Comparison of ENCODE assay signal across 9 mouse cellular contexts in genomic region chr11:53771001-53771744, GRCm38 (mm10). TPM values are rescaled to one million over a fixed set of nuclear protein-coding genes. Genes with fewer than 3 reads are reported as not detected.
A peak's percentile ranks its signal among the peaks of the same experiment; 100 is the strongest.
DNase-seq lines count a peak whose midpoint lies in the region; ATAC-seq lines count a peak whose summit lies in the region.
"Had no signal": no experiment of that assay in that cellular context is flagged by ENCODE, and none has a peak within 500 bp of the region (broad histone marks: within the 10 kb centered on the region; RNA-seq: fewer than 3 reads in every experiment).

No protein-coding gene starts in this region.

- peaks cover 31% of the 10 kb centered on the region for H3K4me1 ChIP-seq in embryonic facial prominence, embryonic 10.5 days
- peaks cover 12% of the 10 kb centered on the region for H3K4me1 ChIP-seq in hindbrain, embryonic 15.5 days (replicated peaks)
- H3K4me1 ChIP-seq in midbrain, embryonic 14.5 days (ENCODE audit: control insufficient read depth, insufficient read depth, low read length), result no peaks in the 10 kb centered on the region

- H3K4me2 ChIP-seq in hindbrain, embryonic 15.5 days, result peak overlapping the region; percentile 97; the same call in 1 of the 2 replicates
- H3K4me2 ChIP-seq in midbrain, embryonic 14.5 days (ENCODE audit: low read length), result peak overlapping the region; percentile 99

- 89% methylated on average over 11 of the region's 11 CpGs for WGBS in embryonic facial prominence, embryonic 10.5 days
- 85% methylated on average over 11 of the region's 11 CpGs for WGBS in hindbrain, embryonic 15.5 days
- WGBS in midbrain, embryonic 14.5 days, result 86% methylated on average over 11 of the region's 11 CpGs

- peaks cover 59% of the 10 kb centered on the region for H3K27me3 ChIP-seq in embryonic facial prominence, embryonic 10.5 days (replicated peaks; ENCODE audit: low read depth, poor library complexity, severe bottlenecking)
- peaks cover 20% of the 10 kb centered on the region for H3K27me3 ChIP-seq in hindbrain, embryonic 15.5 days
- H3K27me3 ChIP-seq in midbrain, embryonic 14.5 days (ENCODE audit: control insufficient read depth, insufficient read depth, low read length), result peaks cover 20% of the 10 kb centered on the region; the same call in 1 of the 2 replicates

- DNase-seq in kidney, postnatal 10 days, result peak; percentile 21
- no peak for DNase-seq in kidney, postnatal 4 days
- no peak for DNase-seq in embryonic facial prominence, embryonic 10.5 days (ENCODE audit: low spot score)
- no peak for DNase-seq in midbrain, embryonic 14.5 days
- DNase-seq in right cerebral cortex, adult 18-20 months, result no peak

- peaks cover 25% of the 10 kb centered on the region for H3K36me3 ChIP-seq in embryonic facial prominence, embryonic 10.5 days (replicated peaks)
- no peaks in the 10 kb centered on the region for H3K36me3 ChIP-seq in hindbrain, embryonic 15.5 days
- H3K36me3 ChIP-seq in midbrain, embryonic 14.5 days (ENCODE audit: control insufficient read depth, insufficient read depth, low read length), result no peaks in the 10 kb centered on the region

- H3K9ac ChIP-seq in hindbrain, embryonic 15.5 days, result no peak overlapping the region
- no peak overlapping the region for H3K9ac ChIP-seq in midbrain, embryonic 14.5 days (replicated peaks; ENCODE audit: low read length)

- ATAC-seq in hindbrain, embryonic 15.5 days (ENCODE audit: low FRiP score, low read depth), result no peak
- ATAC-seq in midbrain, embryonic 14.5 days (ENCODE audit: low FRiP score, low TSS enrichment), result no peak
- ATAC-seq in erythroblast, adult 5-6 weeks (replicated peaks; ENCODE audit: low FRiP score, poor library complexity, severe bottlenecking), result no peak
- no peak for ATAC-seq in megakaryocyte progenitor cell, adult 5-6 weeks (replicated peaks; ENCODE audit: poor library complexity)

- no peak overlapping the region for H3K27ac ChIP-seq in embryonic facial prominence, embryonic 10.5 days (replicated peaks)
- H3K27ac ChIP-seq in hindbrain, embryonic 15.5 days (replicated peaks), result no peak overlapping the region
- H3K27ac ChIP-seq in midbrain, embryonic 14.5 days (replicated peaks; ENCODE audit: low read depth, low read length), result no peak overlapping the region

- peak overlapping the region; percentile 92 for H3K4me3 ChIP-seq in embryonic facial prominence, embryonic 10.5 days
- peak overlapping the region; percentile 70; the same call in 1 of the 2 replicates for H3K4me3 ChIP-seq in hindbrain, embryonic 15.5 days
- no peak overlapping the region for H3K4me3 ChIP-seq in midbrain, embryonic 14.5 days (replicated peaks; ENCODE audit: low read depth, low read length)

- no peaks in the 10 kb centered on the region for H3K9me3 ChIP-seq in embryonic facial prominence, embryonic 10.5 days
- no peaks in the 10 kb centered on the region for H3K9me3 ChIP-seq in hindbrain, embryonic 15.5 days
- no peaks in the 10 kb centered on the region for H3K9me3 ChIP-seq in midbrain, embryonic 14.5 days (ENCODE audit: control insufficient read depth, low read length)

RNA-seq across cellular contexts. Expression of gene Irf1, which starts 1.4 kb away (rescaled TPM):
- polyA plus RNA-seq in embryonic facial prominence, embryonic 10.5 days (2016; fragmentation: Nextera tagmentation; extraction: Ambion mirVana), result 5.6 and 7.0 TPM in 2 replicates
- polyA plus RNA-seq in hindbrain, embryonic 15.5 days (2015; fragmentation: Nextera tagmentation; extraction: Ambion mirVana), result 3.7 and 4.8 TPM in 2 replicates
- polyA plus RNA-seq in midbrain, embryonic 14.5 days (2014; fragmentation: Nextera tagmentation; extraction: Ambion mirVana), result 1.3 and 3.5 TPM in 2 replicates
- total RNA-seq in erythroblast, adult 5-6 weeks (2015; ENCODE audit: low replicate concordance), result 8.8 and 17.8 TPM in 2 replicates
- total RNA-seq in erythroblast, adult 5-6 weeks (2017; ENCODE audit: low replicate concordance), result 15.9 and 22.7 TPM in 2 replicates
- total RNA-seq in megakaryocyte progenitor cell, adult 5-6 weeks (2015), result 25.0 and 29.8 TPM in 2 replicates
- total RNA-seq in megakaryocyte progenitor cell, adult 5-6 weeks (2017), result 32.9 and 46.8 TPM in 2 replicates

RNA-seq across cellular contexts. Expression of gene Gm17334, which starts 1.8 kb away (rescaled TPM):
- polyA plus RNA-seq in embryonic facial prominence, embryonic 10.5 days (2016; fragmentation: Nextera tagmentation; extraction: Ambion mirVana), result not detected in 2 replicates
- not detected in 2 replicates for polyA plus RNA-seq in hindbrain, embryonic 15.5 days (2015; fragmentation: Nextera tagmentation; extraction: Ambion mirVana)
- 0.24 TPM in 1 of 2 replicates, not detected in the other for polyA plus RNA-seq in midbrain, embryonic 14.5 days (2014; fragmentation: Nextera tagmentation; extraction: Ambion mirVana)
- total RNA-seq in erythroblast, adult 5-6 weeks (2015; ENCODE audit: low replicate concordance), result not detected in 2 replicates
- total RNA-seq in erythroblast, adult 5-6 weeks (2017; ENCODE audit: low replicate concordance), result not detected in 2 replicates
- not detected in 2 replicates for total RNA-seq in megakaryocyte progenitor cell, adult 5-6 weeks (2015)
- total RNA-seq in megakaryocyte progenitor cell, adult 5-6 weeks (2017), result 0.37 TPM in 1 of 2 replicates, not detected in the other
- total RNA-seq: gastrocnemius, postnatal 25 days had no signal

RNA-seq across cellular contexts. Expression of gene Il5, which starts 50.6 kb away (rescaled TPM):
- not detected in 2 replicates for polyA plus RNA-seq in embryonic facial prominence, embryonic 10.5 days (2016; fragmentation: Nextera tagmentation; extraction: Ambion mirVana)
- not detected in 2 replicates for polyA plus RNA-seq in hindbrain, embryonic 15.5 days (2015; fragmentation: Nextera tagmentation; extraction: Ambion mirVana)
- not detected in 2 replicates for polyA plus RNA-seq in midbrain, embryonic 14.5 days (2014; fragmentation: Nextera tagmentation; extraction: Ambion mirVana)
- not detected in 2 replicates for total RNA-seq in erythroblast, adult 5-6 weeks (2015; ENCODE audit: low replicate concordance)
- total RNA-seq in erythroblast, adult 5-6 weeks (2017; ENCODE audit: low replicate concordance), result not detected in 2 replicates
- not detected in 2 replicates for total RNA-seq in megakaryocyte progenitor cell, adult 5-6 weeks (2015)
- not detected in 2 replicates for total RNA-seq in megakaryocyte progenitor cell, adult 5-6 weeks (2017)
- total RNA-seq: gastrocnemius, postnatal 25 days had no signal
